Mouse (Mus musculus) CD4-positive naive resting alpha-beta T cell, adult 76 days (primary cell): ENCODE data around the gene Gm28308. TPM values are rescaled to one million over a fixed set of nuclear protein-coding genes. Genes with fewer than 3 reads are reported as not detected.

Source experiments
- total RNA-seq: library from RNA; stranded (reverse); gene quantifications from one replicate; pipeline ENCODE4 v1.2.4, GENCODE M21; 2023

Gm28308 gene
- not detected for total RNA-seq

GRCm38 (mm10) chr6:52213119-52213986 is at the start of gene Gm28308, which contains the start of gene Hoxa3:
Gene Gm28308 (minus strand): TSS chr6:52213339.
Gene Hoxa3 (minus strand): TSS chr6:52213336.

GRCm38 (mm10) chr6:52260654-52261575 is 47.8 kb upstream of the Gm28308 start, which contains the start of gene Hoxa13:
Gene Hoxa13 (minus strand): TSS chr6:52260880.

GRCm38 (mm10) chr6:52245757-52246142 is 32.6 kb upstream of the Gm28308 start, which contains the start of gene Hoxa11:
Gene Hoxa11 (minus strand): TSS chr6:52245810.

GRCm38 (mm10) chr6:52240389-52241000 is 27.4 kb upstream of the Gm28308 start, which contains the start of gene Hoxa10:
Gene Hoxa10 (minus strand): TSS chr6:52240854.

GRCm38 (mm10) chr6:52230516-52231165 is 17.5 kb upstream of the Gm28308 start, which contains the start of gene Hoxa9:
Gene Hoxa9 (minus strand): TSS chr6:52231089.

GRCm38 (mm10) chr6:52221337-52221992 is 8.3 kb upstream of the Gm28308 start, which contains the start of gene Hoxa7:
Gene Hoxa7 (minus strand): TSS chr6:52221854.

GRCm38 (mm10) chr6:52208072-52208867 is 4.9 kb downstream of the Gm28308 start, which contains the start of gene Hoxa6:
Gene Hoxa6 (minus strand): TSS chr6:52208722.

GRCm38 (mm10) chr6:52204050-52204752 is 8.9 kb downstream of the Gm28308 start, which contains the start of gene Hoxa5:
Gene Hoxa5 (minus strand): TSS chr6:52204587.

GRCm38 (mm10) chr6:52190906-52191810 is 22.0 kb downstream of the Gm28308 start, which contains the start of gene Hoxa4:
Gene Hoxa4 (minus strand): TSS chr6:52191753.

GRCm38 (mm10) chr6:52177061-52177735 is 35.9 kb downstream of the Gm28308 start, which contains the start of gene 5730596B20Rik:
Gene 5730596B20Rik (plus strand): TSS chr6:52177498.

GRCm38 (mm10) chr6:52164626-52165440 is 48.3 kb downstream of the Gm28308 start, which contains the start of gene Hoxa2:
Gene Hoxa2 (minus strand): TSS chr6:52164831.

GRCm38 (mm10) chr6:52158276-52159051 is 54.7 kb downstream of the Gm28308 start, which contains the start of gene Hoxa1:
Gene Hoxa1 (minus strand): TSS chr6:52158317.

